Mouse (Mus musculus): ENCODE data around the gene Sys1.

DNA sequence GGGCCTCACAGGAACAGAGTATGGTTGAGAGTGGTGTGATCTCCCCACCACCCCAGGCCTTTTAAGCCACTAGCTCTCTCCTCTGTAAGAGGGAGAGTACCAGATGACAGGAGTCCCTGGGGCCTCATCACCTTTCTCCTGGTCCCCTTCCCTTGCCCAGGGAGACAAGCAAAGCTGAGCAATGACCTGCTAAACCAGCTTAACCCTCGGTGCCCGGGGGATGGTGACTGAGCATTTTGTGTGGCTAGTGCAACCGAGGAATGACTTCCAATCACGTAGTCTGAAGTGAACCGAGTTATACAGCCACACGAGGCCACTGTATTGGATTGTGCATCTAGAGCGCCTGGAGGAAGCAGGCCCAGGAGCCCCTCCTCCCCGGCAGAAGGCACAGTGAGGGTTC lies 32.4 kb upstream of the Sys1 start:
- no peak for TF ChIP-seq CTCF (conservative IDR thresholded peaks at IDR 0.05; ENCODE audit: insufficient read depth, insufficient read length, low read depth, low read length)
- TF ChIP-seq POLR2A (IDR thresholded peaks at IDR 0.05; ENCODE audit: low read depth, low read length) = no peak
